Mouse (Mus musculus): ENCODE results near the gene Erc2.
A peak's percentile ranks its signal among the peaks of the same experiment; 100 is the strongest.

The Erc2 gene

DNA sequence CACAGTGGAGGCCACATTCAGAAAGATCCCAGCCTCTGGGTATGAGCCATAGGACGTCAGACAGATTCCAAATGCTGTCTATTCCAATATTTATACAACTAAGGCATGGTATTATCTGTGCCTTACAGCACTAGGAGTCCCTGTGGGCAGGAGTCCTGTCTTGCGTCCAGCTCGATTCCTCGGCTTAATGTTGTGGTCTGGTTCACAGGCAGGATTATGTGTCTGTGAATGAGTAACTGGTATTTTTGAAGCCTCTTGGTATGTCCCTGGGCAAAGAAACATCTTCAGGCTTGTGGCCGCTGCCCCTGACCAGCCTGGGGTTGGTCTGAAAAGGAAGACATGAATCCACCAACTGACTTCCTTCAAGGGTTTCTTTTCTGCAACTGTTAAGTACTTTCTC lies 153.1 kb downstream of the Erc2 start:
- no peak for DNase-seq (ENCODE audit: low read depth, low spot score)

GRCm38 (mm10) chr14:27778503-27778902 lies 156.3 kb downstream of the Erc2 start:
- DNase-seq (ENCODE audit: low read depth, low spot score) = no peak

DNA sequence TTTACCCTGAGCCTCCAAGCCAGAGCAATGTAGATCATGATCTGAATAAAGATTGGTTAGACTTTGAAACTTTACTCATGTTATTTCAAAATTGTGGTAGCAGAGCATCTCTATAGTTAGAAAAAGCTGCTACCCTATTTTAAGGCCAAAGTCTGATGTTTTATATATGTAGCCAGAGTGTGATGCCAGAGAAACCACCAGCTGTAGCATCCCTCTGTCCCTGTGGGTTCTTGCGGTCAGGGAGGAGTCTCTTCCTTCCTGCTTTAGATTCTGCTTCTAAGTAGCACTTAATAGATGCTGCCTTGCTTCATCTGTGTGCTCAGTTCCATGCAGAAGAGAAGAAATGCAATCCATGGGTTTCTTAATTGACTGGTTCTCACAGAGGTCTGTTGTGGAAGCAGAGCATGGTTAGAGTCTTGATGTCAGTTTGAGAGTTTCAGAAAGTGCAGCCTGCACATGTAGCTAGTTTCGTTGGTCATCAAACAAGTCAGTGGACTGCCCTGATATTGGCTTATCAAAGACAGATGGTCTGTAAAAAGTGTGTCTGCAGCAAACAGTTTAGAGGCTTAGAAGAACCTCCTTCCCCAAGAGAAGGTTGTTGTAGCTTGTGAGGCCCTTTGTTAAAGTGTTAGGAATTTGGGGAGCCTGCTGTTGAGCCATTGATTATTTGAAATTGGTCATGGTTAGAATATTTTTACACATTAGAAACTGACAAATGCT lies 156.9 kb downstream of the Erc2 start:
- no peak for DNase-seq (ENCODE audit: low read depth, low spot score)

GRCm38 (mm10) chr14:27781221-27781620 lies 159.0 kb downstream of the Erc2 start:
- DNase-seq (ENCODE audit: low read depth, low spot score) = no peak

DNA sequence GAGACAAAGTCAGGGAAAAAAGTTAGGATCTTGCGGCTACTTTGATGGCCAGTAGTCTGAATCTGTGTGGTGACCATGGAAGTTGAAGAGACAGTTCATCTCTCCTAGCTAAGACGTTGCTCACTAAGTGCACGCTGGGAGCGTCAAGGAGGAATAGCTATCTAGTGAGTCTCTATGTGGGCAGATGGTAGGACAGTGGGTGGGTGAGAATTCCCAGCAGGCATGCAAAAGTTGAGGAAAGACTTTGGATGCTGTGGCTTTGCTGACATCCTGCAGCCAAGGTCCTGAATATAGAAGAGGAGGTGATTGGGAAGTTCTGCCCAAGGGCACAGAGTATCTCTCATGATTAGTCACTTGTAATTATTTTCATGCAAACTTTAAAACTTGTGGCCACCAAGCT lies 162.6 kb downstream of the Erc2 start:
- DNase-seq (ENCODE audit: low read depth, low spot score) = no peak

DNA sequence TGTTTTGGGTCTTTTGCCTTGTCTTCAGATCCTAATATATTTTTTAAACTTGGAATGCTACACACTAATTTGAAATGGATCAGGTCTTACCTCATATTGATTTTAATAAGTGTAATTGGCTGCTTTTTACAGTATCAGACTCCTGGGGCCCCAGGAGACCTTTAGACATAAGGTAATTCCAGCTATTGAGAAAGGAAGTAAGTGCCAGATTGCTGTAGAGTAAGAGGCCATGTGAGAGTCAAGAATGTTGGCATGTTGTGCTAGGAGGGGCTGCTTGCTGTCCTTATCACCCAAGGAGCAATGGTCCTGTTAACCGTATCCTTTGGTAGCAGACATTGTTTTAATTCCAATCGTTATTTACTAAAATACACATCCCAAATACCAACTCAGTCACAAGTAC lies 163.3 kb downstream of the Erc2 start:
- DNase-seq (ENCODE audit: low read depth, low spot score) = no peak

- DNase-seq (ENCODE audit: low read depth, low spot score) = no peak
Observed at GRCm38 (mm10) chr14:27789066-27789898, 167.1 kb downstream of the Erc2 start.

- DNase-seq (ENCODE audit: low read depth, low spot score) = peak; percentile 42
Observed at GRCm38 (mm10) chr14:27798184-27798934, 176.1 kb downstream of the Erc2 start.

- no peak for DNase-seq (ENCODE audit: low read depth, low spot score)
Observed at GRCm38 (mm10) chr14:27800766-27801165, 178.5 kb downstream of the Erc2 start.

DNA sequence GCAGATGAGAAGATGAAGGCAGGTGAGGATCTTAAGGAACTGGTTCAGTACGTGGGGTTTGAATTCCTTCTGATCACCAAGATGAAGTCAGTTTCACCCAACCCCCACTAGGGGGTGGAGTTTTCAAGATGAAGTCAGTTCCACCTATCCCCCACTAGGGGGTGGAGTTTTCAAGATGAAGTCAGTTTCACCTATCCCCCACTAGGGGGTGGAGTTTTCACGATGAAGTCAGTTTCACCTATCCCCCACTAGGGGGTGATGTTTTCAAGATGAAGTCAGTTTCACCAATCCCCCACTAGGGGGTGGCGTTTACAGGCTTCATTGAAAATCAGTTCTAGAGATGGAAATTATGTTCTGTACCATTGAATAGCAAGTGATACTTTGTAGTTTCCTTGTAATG lies 181.7 kb downstream of the Erc2 start:
- DNase-seq (ENCODE audit: low read depth, low spot score) = peak; percentile 74

DNA sequence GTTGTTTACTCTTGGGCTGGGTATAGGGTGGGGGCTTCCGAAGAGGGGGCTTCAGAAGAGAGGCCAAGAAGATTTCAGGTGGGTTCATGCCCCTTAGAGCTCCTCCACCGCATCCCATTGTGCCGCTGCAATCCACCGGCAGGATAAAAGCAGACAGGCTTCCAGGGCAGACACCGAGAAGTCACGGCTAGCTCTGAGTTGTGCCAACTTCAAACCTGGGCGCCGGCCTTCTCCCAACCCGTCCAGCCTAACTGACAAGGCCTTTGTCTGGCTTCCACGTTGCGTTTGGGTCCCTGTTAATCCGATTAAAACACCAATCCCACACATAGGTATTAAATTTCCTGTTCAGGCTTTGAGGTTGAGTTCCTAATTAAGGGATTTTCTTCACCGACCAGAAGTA lies 182.8 kb downstream of the Erc2 start:
- no peak for DNase-seq (ENCODE audit: low read depth, low spot score)

- DNase-seq (ENCODE audit: low read depth, low spot score) = peak; percentile 62
Observed at GRCm38 (mm10) chr14:27808080-27808479, 185.9 kb downstream of the Erc2 start.

DNA sequence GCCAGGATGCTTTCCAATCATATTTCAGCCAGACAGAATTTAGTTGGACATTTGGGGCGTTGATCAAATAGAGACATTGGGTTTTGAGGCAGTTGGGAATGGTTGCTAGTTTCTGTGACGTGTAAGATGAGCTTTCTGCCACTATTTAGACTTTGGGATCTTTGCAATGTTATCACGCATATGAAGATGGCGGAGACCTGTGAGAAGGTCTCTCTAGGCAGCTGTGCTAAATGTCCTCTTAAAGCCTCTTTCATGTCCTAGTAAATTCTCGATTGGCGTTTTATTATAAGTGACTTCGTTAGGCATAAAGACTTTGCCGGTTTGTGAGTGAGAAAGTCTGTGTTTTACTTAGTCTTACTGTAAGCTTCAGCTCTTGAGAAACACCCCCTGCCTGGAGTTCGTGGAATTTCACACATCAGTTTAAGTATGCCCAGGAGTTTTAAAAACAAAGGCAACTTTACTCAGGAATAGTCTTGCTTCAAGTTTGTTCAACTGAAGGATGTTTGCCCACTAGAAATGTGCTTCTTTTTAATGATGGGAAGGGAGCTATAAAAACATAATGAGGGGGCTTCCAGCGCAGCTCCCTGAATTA lies 186.4 kb downstream of the Erc2 start:
- DNase-seq (ENCODE audit: low read depth, low spot score) = peak; percentile 17

- DNase-seq (ENCODE audit: low read depth, low spot score) = no peak
Observed at GRCm38 (mm10) chr14:27810790-27811189, 188.6 kb downstream of the Erc2 start.

DNA sequence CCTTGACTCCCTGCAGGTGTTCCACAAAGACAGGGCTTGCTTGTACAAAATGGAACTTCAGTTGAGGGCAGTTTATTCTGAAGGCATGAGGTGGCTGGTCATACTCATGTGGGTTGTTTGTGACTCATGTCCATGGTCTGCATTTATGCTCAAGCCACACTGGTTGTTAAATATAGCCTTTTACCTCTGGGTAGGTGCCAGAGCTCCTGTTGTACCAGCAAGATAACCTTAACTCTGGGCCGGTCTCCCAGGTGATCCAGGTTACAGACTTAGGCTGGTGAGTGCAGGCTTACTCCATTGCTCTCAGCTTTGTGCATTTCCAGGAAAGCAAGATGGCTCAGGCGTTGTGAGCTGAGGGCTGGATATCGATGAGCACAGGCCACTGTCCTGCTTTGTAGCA lies 189.4 kb downstream of the Erc2 start:
- no peak for DNase-seq (ENCODE audit: low read depth, low spot score)

GRCm38 (mm10) chr14:27815739-27816138 lies 193.5 kb downstream of the Erc2 start:
- DNase-seq (ENCODE audit: low read depth, low spot score) = no peak

- no peak for DNase-seq (ENCODE audit: low read depth, low spot score)
Observed at GRCm38 (mm10) chr14:27818986-27819385, 196.8 kb downstream of the Erc2 start.

GRCm38 (mm10) chr14:27821801-27822200 lies 199.6 kb downstream of the Erc2 start:
- DNase-seq (ENCODE audit: low read depth, low spot score) = no peak

GRCm38 (mm10) chr14:27822566-27822965 lies 200.3 kb downstream of the Erc2 start:
- no peak for DNase-seq (ENCODE audit: low read depth, low spot score)

DNA sequence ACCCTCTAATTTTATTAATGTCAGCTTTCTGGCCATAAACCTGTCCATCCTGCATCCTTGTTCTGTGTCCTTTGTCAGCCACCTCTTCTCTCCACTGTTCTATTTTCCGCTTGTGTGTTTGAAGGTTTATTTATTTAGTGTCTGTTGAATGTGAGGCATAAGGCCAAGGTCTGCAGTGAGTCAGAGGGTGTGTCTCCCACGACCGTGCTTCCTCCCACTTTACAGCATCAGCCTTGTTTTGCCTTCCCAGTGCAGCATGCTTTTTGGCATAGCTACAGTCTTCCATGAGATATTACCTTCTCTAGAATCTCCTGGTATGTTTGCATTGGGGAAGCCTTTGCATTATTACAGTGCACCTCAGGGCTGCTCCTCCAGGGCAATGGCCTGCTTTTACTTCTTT lies 200.8 kb downstream of the Erc2 start:
- DNase-seq (ENCODE audit: low read depth, low spot score) = no peak

DNA sequence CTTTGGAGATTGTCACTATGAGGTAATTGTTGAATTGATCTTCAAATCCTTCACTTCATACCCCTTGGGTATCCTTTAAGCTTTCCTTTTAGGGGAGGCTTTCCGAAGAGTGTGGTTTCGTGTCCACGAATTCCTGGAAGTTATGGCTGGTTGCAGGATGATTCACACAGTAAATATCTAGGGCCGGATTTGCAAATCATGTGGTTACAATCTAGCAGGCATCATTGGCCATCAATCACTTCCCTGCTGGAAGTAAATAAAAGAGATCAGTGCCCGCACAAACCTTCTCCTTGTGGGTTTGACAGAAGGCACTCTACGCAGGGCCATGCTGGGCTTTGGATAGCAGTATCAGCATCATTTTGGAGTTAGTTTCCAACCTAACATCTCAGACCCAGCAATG lies 201.7 kb downstream of the Erc2 start:
- no peak for DNase-seq (ENCODE audit: low read depth, low spot score)

DNA sequence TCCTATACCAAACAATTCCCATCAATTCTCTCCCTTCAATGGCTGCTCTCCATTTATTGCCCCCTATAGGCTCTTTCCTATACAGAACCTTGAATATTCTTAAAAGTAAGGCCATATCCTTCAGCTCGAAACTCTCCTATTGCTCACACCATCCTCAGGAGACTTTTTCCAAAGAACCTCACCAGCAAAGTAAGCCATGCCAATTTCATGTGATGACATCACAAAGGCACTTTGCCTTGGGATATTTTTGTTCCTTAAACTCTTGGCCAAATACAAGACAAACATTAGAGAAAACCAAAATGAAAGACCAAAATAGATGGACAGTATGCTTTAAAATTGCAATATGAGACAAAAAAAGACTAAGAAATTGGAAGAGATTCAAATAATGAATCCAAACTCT lies 204.6 kb downstream of the Erc2 start:
- DNase-seq (ENCODE audit: low read depth, low spot score) = no peak

Measured in ZHBTc4 (cell line).